Mouse (Mus musculus): Measurements from ENCODE around the gene Mcm2.

DNA sequence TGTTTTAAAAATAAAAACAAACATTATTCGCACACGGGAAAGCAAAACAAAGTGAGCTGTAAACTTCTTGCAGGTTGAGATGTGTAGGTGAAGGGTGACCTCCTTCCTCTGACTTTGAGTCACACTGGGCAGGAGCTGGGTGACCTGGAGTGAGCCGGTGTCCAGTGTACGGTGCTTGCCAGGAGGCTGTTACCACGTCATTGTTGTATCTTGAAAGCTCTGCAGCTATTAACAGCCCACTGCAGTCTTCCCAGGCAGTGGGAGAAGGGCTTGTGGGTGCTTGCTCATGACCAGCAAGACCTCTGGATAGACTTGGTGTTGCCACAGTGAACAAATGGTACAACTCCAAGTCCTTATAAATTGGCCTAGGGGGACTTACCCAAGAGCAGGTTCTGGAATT lies 16.2 kb upstream of the Mcm2 start:
- TF ChIP-seq GATA1 (IDR thresholded peaks at IDR 0.05; ENCODE audit: low read length) (no peak), TAL1 (IDR thresholded peaks at IDR 0.05; ENCODE audit: low read length) (no peak)
